ENCODE assay signal across 8 mouse cellular contexts in genomic region chr2:71872801-71873443, GRCm38 (mm10). TPM values are rescaled to one million over a fixed set of nuclear protein-coding genes. Genes with fewer than 3 reads are reported as not detected.
DNase-seq lines count a peak whose midpoint lies in the region; ATAC-seq and TF ChIP-seq lines count a peak whose summit lies in the region.

Gene Pdk1, plus strand, starts transcription at chr2:71873224.

- H3K27me3 ChIP-seq in C2C12 (ENCODE audit: control insufficient read depth, insufficient read depth, insufficient read length) (no peaks in the 10 kb centered on the region), myocyte (ENCODE audit: control insufficient read depth, insufficient read depth, insufficient read length) (no peaks in the 10 kb centered on the region)
- H3K27me3 ChIP-seq in erythroblast, embryonic 14.5 days (ENCODE audit: control insufficient read depth) = no peaks in the 10 kb centered on the region
- no peaks in the 10 kb centered on the region for H3K27me3 ChIP-seq in heart, embryonic 11.5 days (ENCODE audit: control insufficient read depth, insufficient read depth, low read length)
- no peaks in the 10 kb centered on the region for H3K27me3 ChIP-seq in kidney, embryonic 16.5 days (ENCODE audit: insufficient read depth, low read length)
- H3K27me3 ChIP-seq in liver, adult 2 months (ENCODE audit: control insufficient read depth, insufficient read depth, low read length) = no peaks in the 10 kb centered on the region
- H3K27me3 ChIP-seq in splenic B cell, adult 2 months (ENCODE audit: control insufficient read depth, insufficient read depth, low read length, poor library complexity, severe bottlenecking) = no peaks in the 10 kb centered on the region

- H3K36me3 ChIP-seq in C2C12 (ENCODE audit: control insufficient read depth, insufficient read depth) = no peaks in the 10 kb centered on the region
- peaks cover 12% of the 10 kb centered on the region for H3K36me3 ChIP-seq in erythroblast, embryonic 14.5 days (ENCODE audit: control insufficient read depth)
- no peaks in the 10 kb centered on the region for H3K36me3 ChIP-seq in heart, embryonic 11.5 days (ENCODE audit: control insufficient read depth, insufficient read depth, low read length)
- no peaks in the 10 kb centered on the region for H3K36me3 ChIP-seq in kidney, embryonic 16.5 days (ENCODE audit: insufficient read depth, low read length)
- peaks cover 1% of the 10 kb centered on the region; the same call in 1 of the 2 replicates for H3K36me3 ChIP-seq in liver, adult 2 months (ENCODE audit: control insufficient read depth, insufficient read depth, low read length)
- H3K36me3 ChIP-seq in myocyte (ENCODE audit: control insufficient read depth, insufficient read depth) = no peaks in the 10 kb centered on the region
- H3K36me3 ChIP-seq in splenic B cell, adult 2 months (ENCODE audit: control insufficient read depth, insufficient read depth, low read length, poor library complexity, severe bottlenecking) = no peaks in the 10 kb centered on the region

- H3K4me1 ChIP-seq in erythroblast, embryonic 14.5 days (ENCODE audit: control insufficient read depth) = peaks cover 48% of the 10 kb centered on the region
- peaks cover 2% of the 10 kb centered on the region; the same call in 1 of the 2 replicates for H3K4me1 ChIP-seq in heart, embryonic 11.5 days (ENCODE audit: control insufficient read depth, insufficient read depth, low read length)
- peaks cover 15% of the 10 kb centered on the region for H3K4me1 ChIP-seq in kidney, embryonic 16.5 days (ENCODE audit: insufficient read depth, low read length)
- H3K4me1 ChIP-seq in liver, adult 2 months (ENCODE audit: control insufficient read depth, insufficient read depth, low read length) = peaks cover 18% of the 10 kb centered on the region

- H3K9ac ChIP-seq in heart, embryonic 11.5 days (ENCODE audit: low read depth, low read length) = peak within 1 kb of the TSS; percentile 97
- H3K9ac ChIP-seq in kidney, embryonic 16.5 days (replicated peaks; ENCODE audit: low read length) = peak within 1 kb of the TSS; percentile 87
- H3K9ac ChIP-seq in liver, adult 2 months (ENCODE audit: low read depth, low read length) = peak within 1 kb of the TSS; percentile 94

- peak; percentile 89 for TF ChIP-seq POLR2A in brain, embryonic 14.5 days (IDR thresholded peaks at IDR 0.05; ENCODE audit: borderline replicate concordance, extremely low read depth, insufficient read depth, insufficient read length, poor library complexity, severe bottlenecking)
- TF ChIP-seq POLR2A in liver, adult 2 months (IDR thresholded peaks at IDR 0.05; ENCODE audit: extremely low read depth, insufficient read depth, low read length) = peak; percentile 93
- TF ChIP-seq POLR2A in myocyte (IDR thresholded peaks at IDR 0.05; ENCODE audit: insufficient read length, low read depth) = peak; percentile 55

- TF ChIP-seq CTCF in C2C12 (IDR thresholded peaks at IDR 0.05; ENCODE audit: control insufficient read depth, insufficient read depth, insufficient read length) = no peak
- TF ChIP-seq CTCF in brain, embryonic 14.5 days (IDR thresholded peaks at IDR 0.05; ENCODE audit: borderline replicate concordance, extremely low read depth, insufficient read depth, insufficient read length) = no peak
- no peak for TF ChIP-seq CTCF in liver, adult 2 months (IDR thresholded peaks at IDR 0.05; ENCODE audit: low read depth, low read length)

- H3K27ac ChIP-seq in heart, embryonic 11.5 days (ENCODE audit: low read depth, low read length) = peak within 1 kb of the TSS; percentile 97
- peak within 1 kb of the TSS; percentile 92 for H3K27ac ChIP-seq in kidney, embryonic 16.5 days (ENCODE audit: low read length)
- peak within 1 kb of the TSS; percentile 94 for H3K27ac ChIP-seq in liver, adult 2 months (replicated peaks; ENCODE audit: insufficient read depth, low read depth, low read length)

- H3K9me3 ChIP-seq in erythroblast, embryonic 14.5 days (ENCODE audit: control insufficient read depth, low read length) = no peaks in the 10 kb centered on the region
- no peaks in the 10 kb centered on the region for H3K9me3 ChIP-seq in heart, embryonic 11.5 days (replicated peaks; ENCODE audit: control insufficient read depth, low read length)
- no peaks in the 10 kb centered on the region for H3K9me3 ChIP-seq in kidney, embryonic 16.5 days (ENCODE audit: low read length)

- WGBS in heart, embryonic 11.5 days (ENCODE audit: insufficient replicate concordance) = under 1% methylated on average over 55 of the region's 55 CpGs
- under 1% methylated on average over 50 of the region's 55 CpGs for WGBS in kidney, embryonic 16.5 days
- under 1% methylated on average over 55 of the region's 55 CpGs for WGBS in liver, adult 2 months

- H3ac ChIP-seq in C2C12 (ENCODE audit: control insufficient read depth, insufficient read length, low read depth) = peak within 1 kb of the TSS; percentile 75
- peak within 1 kb of the TSS; percentile 23 for H3ac ChIP-seq in myocyte (ENCODE audit: control insufficient read depth, insufficient read length)

- H3K79me3 ChIP-seq in C2C12 (ENCODE audit: low read depth) = no peaks in the 10 kb centered on the region

- peak within 1 kb of the TSS; percentile 92 for H3K4me2 ChIP-seq in heart, embryonic 11.5 days
- H3K4me2 ChIP-seq in kidney, embryonic 16.5 days (replicated peaks; ENCODE audit: low read depth, low read length) = peak within 1 kb of the TSS; percentile 96
- peak within 1 kb of the TSS; percentile 99 for H3K4me2 ChIP-seq in myocyte (ENCODE audit: low read depth)

- peak; percentile 98 for ATAC-seq in heart, embryonic 11.5 days (replicated peaks; ENCODE audit: insufficient number of reproducible peaks, low FRiP score, low TSS enrichment)
- peak; percentile 97 for ATAC-seq in kidney, embryonic 16.5 days (ENCODE audit: low FRiP score, low TSS enrichment)

- peak within 1 kb of the TSS; percentile 27 for H3K4me3 ChIP-seq in C2C12 (ENCODE audit: insufficient read depth, poor library complexity, severe bottlenecking)
- peak within 1 kb of the TSS; percentile 91 for H3K4me3 ChIP-seq in erythroblast, embryonic 14.5 days (replicated peaks)
- peak within 1 kb of the TSS; percentile 86 for H3K4me3 ChIP-seq in heart, embryonic 11.5 days (ENCODE audit: low read depth, low read length)
- H3K4me3 ChIP-seq in kidney, embryonic 16.5 days (ENCODE audit: low read length) = peak within 1 kb of the TSS; percentile 78
- peak within 1 kb of the TSS; percentile 78 for H3K4me3 ChIP-seq in liver, adult 2 months (ENCODE audit: insufficient read depth, low read depth, low read length)
- H3K4me3 ChIP-seq in myocyte = peak within 1 kb of the TSS; percentile 29

- H3K79me2 ChIP-seq in C2C12 (ENCODE audit: control insufficient read depth, insufficient read depth) = no peaks in the 10 kb centered on the region
- peaks cover 3% of the 10 kb centered on the region; the same call in 1 of the 2 replicates for H3K79me2 ChIP-seq in liver, adult 2 months (ENCODE audit: control insufficient read depth, insufficient read depth, low read length)
- H3K79me2 ChIP-seq in myocyte (ENCODE audit: control insufficient read depth, insufficient read depth) = no peaks in the 10 kb centered on the region

- peak; percentile 99 for DNase-seq in brain, embryonic 14.5 days (ENCODE audit: low read depth)
- peak; percentile 85 for DNase-seq in liver, adult 2 months (ENCODE audit: extremely low read depth, low read depth, low spot score)
- peak; percentile 99 for DNase-seq in splenic B cell, adult 2 months (ENCODE audit: low read depth, low spot score)

TF ChIP-seq in C2C12, 6 proteins besides CTCF, POLR2A, EP300 and RAD21:
- TF ChIP-seq MYOG (IDR thresholded peaks at IDR 0.05; ENCODE audit: control insufficient read depth, extremely low read depth, insufficient read length) (no peak), MAX (IDR thresholded peaks at IDR 0.05) (peak; percentile 43), FOSL1 (IDR thresholded peaks at IDR 0.05; ENCODE audit: insufficient read depth, low read length, poor library complexity, severe bottlenecking) (no peak), CEBPB (IDR thresholded peaks at IDR 0.05; ENCODE audit: low read depth) (no peak), USF1 (IDR thresholded peaks at IDR 0.05; ENCODE audit: low read depth) (no peak), MYOD1 (IDR thresholded peaks at IDR 0.05; ENCODE audit: control insufficient read depth, insufficient read length, low read depth) (no peak)

TF ChIP-seq in myocyte, 11 proteins besides CTCF, POLR2A, EP300 and RAD21:
- TF ChIP-seq MYOD1 (IDR thresholded peaks at IDR 0.05; ENCODE audit: control insufficient read depth in 1 of 3, insufficient read length in 2 of 3, low read depth in 2 of 3) (peak in 1 of 3 experiments; percentile 50), MYOG (IDR thresholded peaks at IDR 0.05; ENCODE audit: control insufficient read depth in 1 of 3, insufficient read depth in 1 of 3, insufficient read length in 2 of 3, low read depth in 2 of 3) (peak in 1 of 3 experiments; percentile 3), E2F4 (IDR thresholded peaks at IDR 0.05; ENCODE audit: insufficient read depth) (no peak)

RNA-seq across cellular contexts. Expression of gene Pdk1, which starts in this region (rescaled TPM):
- polyA plus RNA-seq in C2C12 (2012; fragmentation: generic; extraction: Trizol) (1.1 TPM), myocyte (2012; fragmentation: generic; extraction: Trizol) (17.0 TPM)
- 11.4 and 14.1 TPM in 2 replicates for polyA plus RNA-seq in brain, embryonic 14.5 days (2012; rRNA removed)
- polyA plus RNA-seq in erythroblast, embryonic 14.5 days (2012) = 0.52 and 1.2 TPM in 2 replicates
- 104 and 112 TPM in 2 replicates for polyA plus RNA-seq in heart, embryonic 11.5 days (2014; fragmentation: Nextera tagmentation; extraction: Ambion mirVana)
- 46.3 and 48.9 TPM in 2 replicates for polyA plus RNA-seq in kidney, embryonic 16.5 days (2015; fragmentation: Nextera tagmentation; extraction: Ambion mirVana)
- 36.6 and 77.5 TPM in 2 replicates for total RNA-seq in liver, adult 2 months (2014; rRNA removed)
- 29.1 and 42.3 TPM in 2 replicates for polyA plus RNA-seq in liver, adult 2 months (2012; rRNA removed)

Comparison
In these comparisons a context has a peak if more than half of its experiments do, and no peak if none do; other contexts are left out.
1. Peak in every context shown above with its lines: DNase-seq, ATAC-seq, H3K4me3 ChIP-seq and H3K27ac ChIP-seq.
2. H3K4me3 ChIP-seq: peak in every context shown above with its lines; median percentile 91 in erythroblast, embryonic 14.5 days; 86 in heart, embryonic 11.5 days; 78 in kidney, embryonic 16.5 days; 78 in liver, adult 2 months; 29 in myocyte; 27 in C2C12.